14 mouse cellular contexts compared by ENCODE assay signal in the genomic region with DNA sequence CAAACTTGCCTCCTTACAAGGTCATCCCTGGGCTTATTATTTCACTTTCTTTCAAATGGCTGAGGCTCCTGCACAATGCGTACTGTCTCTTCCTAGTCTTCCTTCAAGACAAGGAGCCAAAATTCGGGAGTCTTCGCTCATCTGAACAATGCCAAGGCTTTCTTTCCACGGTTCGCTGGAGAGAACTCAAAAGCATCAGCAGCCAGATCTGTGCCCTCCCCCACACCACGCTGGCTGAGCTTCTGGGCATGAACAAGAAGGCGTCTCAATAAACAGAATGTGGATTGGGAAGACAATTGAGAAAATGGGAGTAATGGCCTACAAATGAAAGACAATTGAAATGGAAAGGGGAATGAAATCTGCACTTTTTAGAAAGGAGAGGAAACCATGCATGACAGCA.
DNase-seq lines count a peak whose midpoint lies in the region; ATAC-seq and TF ChIP-seq lines count a peak whose summit lies in the region.
"Had no signal": no experiment of that assay in that cellular context is flagged by ENCODE, and none has a peak within 500 bp of the region (broad histone marks: within the 10 kb centered on the region; RNA-seq: fewer than 3 reads in every experiment).

No protein-coding gene starts in this region.

- no peak overlapping the region for H3K9ac ChIP-seq in lung, postnatal 0 days (replicated peaks; ENCODE audit: low read depth)
- H3K9ac ChIP-seq: embryonic facial prominence, embryonic 13.5 days; heart, embryonic 15.5 days had no signal

- no peak for TF ChIP-seq CTCF in lung, postnatal 0 days (IDR thresholded peaks at IDR 0.05)

- intact Hi-C loops in left cerebral cortex, postnatal 14 days (cut with DNase I), result no loop called here

- no peak overlapping the region for H3K4me2 ChIP-seq in lung, postnatal 0 days (replicated peaks; ENCODE audit: low read depth, low read length)
- H3K4me2 ChIP-seq: embryonic facial prominence, embryonic 13.5 days; heart, embryonic 15.5 days had no signal

- no peaks in the 10 kb centered on the region for H3K9me3 ChIP-seq in lung, postnatal 0 days (ENCODE audit: low read length)
- H3K9me3 ChIP-seq: embryonic facial prominence, embryonic 13.5 days; heart, embryonic 15.5 days had no signal

- no peak overlapping the region for H3K4me3 ChIP-seq in lung, postnatal 0 days (ENCODE audit: low read depth, low read length)
- H3K4me3 ChIP-seq: embryonic facial prominence, embryonic 13.5 days; heart, embryonic 15.5 days; layer of hippocampus, adult 2 months had no signal

- WGBS in lung, postnatal 0 days, result 83% methylated on average over 7 of the region's 7 CpGs

- H3K27ac ChIP-seq in lung, postnatal 0 days (ENCODE audit: low read length), result no peak overlapping the region
- H3K27ac ChIP-seq: embryonic facial prominence, embryonic 13.5 days; heart, embryonic 15.5 days; layer of hippocampus, adult 2 months had no signal

- no peaks in the 10 kb centered on the region for H3K36me3 ChIP-seq in lung, postnatal 0 days (ENCODE audit: insufficient read depth, low read length)
- H3K36me3 ChIP-seq: embryonic facial prominence, embryonic 13.5 days; heart, embryonic 15.5 days had no signal

- no peaks in the 10 kb centered on the region for H3K27me3 ChIP-seq in lung, postnatal 0 days (replicated peaks; ENCODE audit: insufficient read depth, low read length)
- H3K27me3 ChIP-seq: embryonic facial prominence, embryonic 13.5 days; heart, embryonic 15.5 days had no signal

- TF ChIP-seq EP300 in lung, postnatal 0 days (IDR thresholded peaks at IDR 0.05), result no peak

- DNase-seq in cerebellum, postnatal 36 days, result peak; percentile 9 to 10
- DNase-seq in cerebellum, adult 8-10 months, result no peak
- DNase-seq in right cerebral cortex, adult 18-20 months, result peak; percentile 59
- no peak for DNase-seq in right cerebral cortex, postnatal 4 days
- peak; percentile 8 to 38 for DNase-seq in left cerebral cortex, postnatal 14 days (ENCODE audit: low spot score in 2 of 2)
- DNase-seq in testis, postnatal 14 days (ENCODE audit: low spot score), result peak; percentile 63
- no peak for DNase-seq in adrenal gland, postnatal 4 days (ENCODE audit: low spot score in 2 of 2)
- no peak for DNase-seq in lung, postnatal 0 days (ENCODE audit: low spot score)
- DNase-seq: B cell, adult 2 months; thymus, adult 2 months had no signal

- no peaks in the 10 kb centered on the region for H3K4me1 ChIP-seq in lung, postnatal 0 days (ENCODE audit: insufficient read depth, low read depth, low read length)
- H3K4me1 ChIP-seq: embryonic facial prominence, embryonic 13.5 days; heart, embryonic 15.5 days had no signal

- ATAC-seq in lung, postnatal 0 days, result no peak
- ATAC-seq: midbrain, embryonic 16.5 days had no signal

Comparison
In these comparisons a context has a peak if more than half of its experiments do, and no peak if none do; other contexts are left out.
1. DNase-seq: peak in cerebellum, postnatal 36 days (2 of 2), right cerebral cortex, adult 18-20 months (single experiment), left cerebral cortex, postnatal 14 days (2 of 2) and testis, postnatal 14 days (single experiment); none in cerebellum, adult 8-10 months (single experiment), right cerebral cortex, postnatal 4 days (single experiment), adrenal gland, postnatal 4 days (0 of 2) and lung, postnatal 0 days (single experiment).